Mouse (Mus musculus): Measurements from ENCODE around the gene Slc12a1.

DNA sequence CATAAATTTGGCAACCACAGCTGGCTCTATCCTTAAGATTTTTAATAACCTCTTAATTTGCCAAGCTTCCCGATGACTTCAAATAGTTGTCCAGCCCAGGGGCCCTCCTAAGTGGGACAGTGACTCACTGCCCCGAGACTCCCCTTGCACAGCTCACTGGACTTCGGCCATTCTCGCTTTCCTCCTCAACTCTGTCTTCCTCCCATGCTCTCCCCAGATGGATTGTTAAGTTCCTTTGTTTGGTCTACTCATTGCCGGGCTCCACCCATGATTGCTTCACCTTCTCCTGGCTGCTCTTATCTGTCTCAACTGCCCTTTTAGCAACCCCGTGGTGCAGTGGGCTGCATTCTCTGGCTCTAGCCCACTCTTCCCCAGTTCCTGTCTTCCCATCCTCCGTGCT, 126.2 kb downstream of the Slc12a1 start:
- TF ChIP-seq POLR2A (IDR thresholded peaks at IDR 0.05; ENCODE audit: low read depth, low read length): no peak
- TF ChIP-seq SIN3A (IDR thresholded peaks at IDR 0.05; ENCODE audit: low read length): no peak
- TF ChIP-seq TCF12 (IDR thresholded peaks at IDR 0.05; ENCODE audit: low read depth, low read length): no peak
- no peak for TF ChIP-seq CTCF (conservative IDR thresholded peaks at IDR 0.05 in 1 of 2, IDR thresholded peaks at IDR 0.05 in 1 of 2; ENCODE audit: low read depth in 2 of 2, low read length in 2 of 2)
- no peak for TF ChIP-seq EP300 (IDR thresholded peaks at IDR 0.05; ENCODE audit: low read length)
- TF ChIP-seq POLR2AphosphoS2 (IDR thresholded peaks at IDR 0.05; ENCODE audit: low read depth, low read length): no peak
- TF ChIP-seq MAZ (IDR thresholded peaks at IDR 0.05; ENCODE audit: low read depth, low read length): no peak

Data from CH12.LX (cell line).